Comparison of ENCODE assay signal across 27 mouse cellular contexts in genomic region chr9:60807996-60808395, GRCm38 (mm10).
"Had no signal": no experiment of that assay in that cellular context is flagged by ENCODE, and none has a peak within 500 bp of the region (broad histone marks: within the 10 kb centered on the region; RNA-seq: fewer than 3 reads in every experiment).

No protein-coding gene starts in this region.

- H3K9me3 ChIP-seq: heart, embryonic 10.5 days; heart, embryonic 12.5 days; hindbrain, embryonic 10.5 days; hindbrain, embryonic 12.5 days; intestine, embryonic 15.5 days; kidney, embryonic 15.5 days; limb, embryonic 10.5 days; limb, embryonic 12.5 days; liver, embryonic 13.5 days had no signal

- H3K9ac ChIP-seq: heart, embryonic 12.5 days; hindbrain, embryonic 12.5 days; hindbrain, embryonic 14.5 days; intestine, embryonic 15.5 days; kidney, embryonic 15.5 days; limb, embryonic 12.5 days; liver, embryonic 13.5 days had no signal

- ATAC-seq: forebrain, embryonic 16.5 days; hindbrain, embryonic 16.5 days; inflammation-experienced regulatory T-cells, adult 6 months; intestine, embryonic 15.5 days; intestine, postnatal 0 days had no signal

- H3K4me3 ChIP-seq: heart, embryonic 10.5 days; heart, embryonic 12.5 days; hindbrain, embryonic 10.5 days; hindbrain, embryonic 12.5 days; intestine, embryonic 15.5 days; kidney, embryonic 15.5 days; layer of hippocampus, adult 2 months; left cerebral cortex, adult 2 months; limb, embryonic 10.5 days; limb, embryonic 12.5 days; liver, embryonic 13.5 days had no signal

- H3K36me3 ChIP-seq: hindbrain, embryonic 10.5 days; kidney, embryonic 15.5 days; limb, embryonic 12.5 days; liver, embryonic 13.5 days had no signal

- DNase-seq: gastrocnemius, postnatal 25 days; heart, adult 18-20 months; heart, postnatal 10 days; heart, postnatal 36 days; kidney, adult 18-20 months; kidney, adult 9 months; kidney, postnatal 10 days; kidney, postnatal 25 days; kidney, postnatal 4 days; liver; liver, embryonic 13.5 days had no signal

- H3K4me2 ChIP-seq: heart, embryonic 12.5 days; hindbrain, embryonic 12.5 days; hindbrain, embryonic 14.5 days; intestine, embryonic 15.5 days; kidney, embryonic 15.5 days; limb, embryonic 12.5 days; liver, embryonic 11.5 days; liver, embryonic 13.5 days had no signal

- H3K27me3 ChIP-seq: heart, embryonic 12.5 days; hindbrain, embryonic 12.5 days; intestine, embryonic 15.5 days; kidney, embryonic 15.5 days; limb, embryonic 12.5 days; liver, embryonic 13.5 days had no signal

- H3K27ac ChIP-seq: heart, embryonic 10.5 days; hindbrain, embryonic 10.5 days; hindbrain, embryonic 12.5 days; hindbrain, embryonic 14.5 days; intestine, embryonic 15.5 days; kidney, embryonic 15.5 days; layer of hippocampus, adult 2 months; left cerebral cortex, adult 2 months; limb, embryonic 10.5 days; limb, embryonic 12.5 days; liver, embryonic 13.5 days had no signal
